Mouse (Mus musculus): ENCODE measurements around the gene Dock2.
A peak's percentile ranks its signal among the peaks of the same experiment; 100 is the strongest.
"Not testable (repeated sequence)": the region's sequence is repeated elsewhere in the genome, so short reads cannot be mapped to it uniquely, and the experiment has no call there.

Dock2 gene

GRCm38 (mm10) chr11:34290265-34290664, 493.4 kb downstream of the Dock2 start:
- no peak for DNase-seq (ENCODE audit: low spot score)

- DNase-seq (ENCODE audit: low spot score), result no peak
Observed at GRCm38 (mm10) chr11:34284124-34284808, 499.4 kb downstream of the Dock2 start.

GRCm38 (mm10) chr11:34277047-34277445, 506.6 kb downstream of the Dock2 start:
- no peak for DNase-seq (ENCODE audit: low spot score)

- peak; percentile 12 for DNase-seq (ENCODE audit: low spot score)
Observed at GRCm38 (mm10) chr11:34276363-34277046, 507.2 kb downstream of the Dock2 start.

- peak; percentile 19 for DNase-seq (ENCODE audit: low spot score)
Observed at GRCm38 (mm10) chr11:34275941-34276340, 507.8 kb downstream of the Dock2 start.

GRCm38 (mm10) chr11:34272016-34272415, 511.7 kb downstream of the Dock2 start:
- DNase-seq (ENCODE audit: low spot score), result peak; percentile 6

GRCm38 (mm10) chr11:34264099-34264498, 519.6 kb downstream of the Dock2 start:
- no peak for DNase-seq (ENCODE audit: low spot score)

GRCm38 (mm10) chr11:34258849-34259469, 524.7 kb downstream of the Dock2 start:
- DNase-seq (ENCODE audit: low spot score), result peak; percentile 7

- DNase-seq (ENCODE audit: low spot score), result no peak
Observed at GRCm38 (mm10) chr11:34257548-34258189, 526.0 kb downstream of the Dock2 start.

GRCm38 (mm10) chr11:34242979-34243378, 540.7 kb downstream of the Dock2 start:
- no peak for DNase-seq (ENCODE audit: low spot score)

- DNase-seq (ENCODE audit: low spot score), result no peak
Observed at GRCm38 (mm10) chr11:34240252-34240651, 543.4 kb downstream of the Dock2 start.

GRCm38 (mm10) chr11:34239691-34240090, 544.0 kb downstream of the Dock2 start:
- DNase-seq (ENCODE audit: low spot score), result no peak

- DNase-seq (ENCODE audit: low spot score), result no peak
Observed at GRCm38 (mm10) chr11:34236885-34237284, 546.8 kb downstream of the Dock2 start.

GRCm38 (mm10) chr11:34236091-34236759, 547.5 kb downstream of the Dock2 start:
- peak; percentile 37 for DNase-seq (ENCODE audit: low spot score)

GRCm38 (mm10) chr11:34228758-34229364, 554.8 kb downstream of the Dock2 start:
- peak; percentile 73 for DNase-seq (ENCODE audit: low spot score)

- DNase-seq (ENCODE audit: low spot score), result no peak
Observed at GRCm38 (mm10) chr11:34227180-34227579, 556.5 kb downstream of the Dock2 start.

GRCm38 (mm10) chr11:34220596-34220995, 563.1 kb downstream of the Dock2 start:
- not testable (repeated sequence) for DNase-seq (ENCODE audit: low spot score)

- peak; percentile 87 for DNase-seq (ENCODE audit: low spot score)
Observed at GRCm38 (mm10) chr11:34212853-34213252, 570.8 kb downstream of the Dock2 start.

GRCm38 (mm10) chr11:34207989-34208388, 575.7 kb downstream of the Dock2 start, which contains the start of gene Foxi1:
Foxi1 (minus strand) TSS chr11:34208089.
- no peak for DNase-seq (ENCODE audit: low spot score)

- DNase-seq (ENCODE audit: low spot score), result no peak
Observed at GRCm38 (mm10) chr11:34202769-34203168, 580.9 kb downstream of the Dock2 start.

- no peak for DNase-seq (ENCODE audit: low spot score)
Observed at GRCm38 (mm10) chr11:34195142-34195541, 588.5 kb downstream of the Dock2 start.

Data from layer of hippocampus, adult 11-12 months (tissue).